Mouse (Mus musculus) thymus, adult 18-20 months (tissue): ENCODE data around the gene Kbtbd3.

Experiments used
- DNase-seq, 2 experiments: peaks; one replicate each; pipeline ENCODE4 v3.0.0; 2022; ENCODE audit warnings: mixed read lengths in 2 of 2

The Kbtbd3 gene

GRCm38 (mm10) chr9:4309351-4310085, at the start of gene Kbtbd3, which contains the start of gene Aasdhppt:
Gene Kbtbd3 (plus strand): TSS chr9:4309833.
Gene Aasdhppt (minus strand): TSS chr9:4309471.
- peak; percentile 99 for DNase-seq

GRCm38 (mm10) chr9:4259841-4260745, 49.5 kb upstream of the Kbtbd3 start:
- no peak for DNase-seq

- DNase-seq, result no peak
Measured at GRCm38 (mm10) chr9:4260746-4261090, 48.9 kb upstream of the Kbtbd3 start.

- no peak for DNase-seq
Measured at GRCm38 (mm10) chr9:4266881-4267280, 42.8 kb upstream of the Kbtbd3 start.

GRCm38 (mm10) chr9:4283850-4284249, 25.8 kb upstream of the Kbtbd3 start:
- no peak for DNase-seq

- no peak for DNase-seq
Measured at GRCm38 (mm10) chr9:4300466-4300865, 9.2 kb upstream of the Kbtbd3 start.

GRCm38 (mm10) chr9:4304867-4305266, 4.8 kb upstream of the Kbtbd3 start:
- DNase-seq, result no peak

- no peak for DNase-seq
Measured at GRCm38 (mm10) chr9:4308628-4309350, 844 bp upstream of the Kbtbd3 start.

GRCm38 (mm10) chr9:4310706-4311105, 1.1 kb downstream of the Kbtbd3 start:
- no peak for DNase-seq

GRCm38 (mm10) chr9:4311162-4311561, 1.5 kb downstream of the Kbtbd3 start:
- DNase-seq, result no peak

- no peak for DNase-seq
Measured at GRCm38 (mm10) chr9:4313946-4314345, 4.3 kb downstream of the Kbtbd3 start.

GRCm38 (mm10) chr9:4315746-4316145, 6.1 kb downstream of the Kbtbd3 start:
- no peak for DNase-seq

- DNase-seq, result no peak
Measured at GRCm38 (mm10) chr9:4318939-4319721, 9.5 kb downstream of the Kbtbd3 start.

GRCm38 (mm10) chr9:4353163-4353562, 43.5 kb downstream of the Kbtbd3 start:
- DNase-seq, result no peak

- peak; percentile 91 to 96 for DNase-seq
Measured at GRCm38 (mm10) chr9:4375828-4376639, 66.4 kb downstream of the Kbtbd3 start, which contains the start of gene Msantd4. Gene Msantd4 (plus strand): TSS chr9:4376562.

- DNase-seq, result no peak
Measured at GRCm38 (mm10) chr9:4376640-4377120, 67.0 kb downstream of the Kbtbd3 start.
